Mouse (Mus musculus): ENCODE results near the gene Tmem52. TPM values are rescaled to one million over a fixed set of nuclear protein-coding genes. Genes with fewer than 3 reads are reported as not detected.

Tmem52 gene
- polyA plus RNA-seq, 1 experiment from 2014 or later = 0.72 TPM

GRCm38 (mm10) chr4:155517948-155518517, 49.1 kb downstream of the Tmem52 start:
- Histone ChIP-seq H3K4me2 (ENCODE audit: low read depth, low read length) (no peak overlapping the region), H3K36me3 (ENCODE audit: control insufficient read depth, insufficient read depth, low read length) (peaks cover 7% of the 10 kb centered on the region; the same call in 1 of the 2 replicates), H3K9ac (ENCODE audit: low read length) (no peak overlapping the region), H3K4me3 (ENCODE audit: low read length) (no peak overlapping the region), H3K27ac (ENCODE audit: low read length) (no peak overlapping the region), H3K9me3 (ENCODE audit: control insufficient read depth, low read length) (no peaks in the 10 kb centered on the region), H3K27me3 (ENCODE audit: control insufficient read depth, insufficient read depth, low read depth, low read length) (no peaks in the 10 kb centered on the region), H3K4me1 (replicated peaks; ENCODE audit: control insufficient read depth, insufficient read depth, low read length) (no peaks in the 10 kb centered on the region)
- WGBS = 79% methylated on average over 7 of the region's 7 CpGs
- ATAC-seq (ENCODE audit: low read depth) = no peak

Other genes starting within 250 kb of the Tmem52 start
- gene Ski, start 246.5 kb upstream of the Tmem52 start, polyA plus RNA-seq (2015; fragmentation: Nextera tagmentation; extraction: Ambion mirVana) = 15.8 and 16.7 TPM in 2 replicates
- 78.6 and 79.6 TPM in 2 replicates for gene Faap20, start 219.3 kb upstream of the Tmem52 start, polyA plus RNA-seq (2015; fragmentation: Nextera tagmentation; extraction: Ambion mirVana)
- gene Prkcz, start 107.8 kb upstream of the Tmem52 start, polyA plus RNA-seq (2015; fragmentation: Nextera tagmentation; extraction: Ambion mirVana) = 20.6 and 21.1 TPM in 2 replicates
- 0.08 and 0.16 TPM in 2 replicates for gene Gabrd, start 71.0 kb upstream of the Tmem52 start, polyA plus RNA-seq (2015; fragmentation: Nextera tagmentation; extraction: Ambion mirVana)
- 2.8 and 3.0 TPM in 2 replicates for gene Cfap74, start 59.9 kb upstream of the Tmem52 start, polyA plus RNA-seq (2015; fragmentation: Nextera tagmentation; extraction: Ambion mirVana)
- gene Gnb1, start 22.2 kb downstream of the Tmem52 start, polyA plus RNA-seq (2015; fragmentation: Nextera tagmentation; extraction: Ambion mirVana) = 389 and 455 TPM in 2 replicates
- 71.9 and 76.3 TPM in 2 replicates for gene Nadk, start 93.3 kb downstream of the Tmem52 start, polyA plus RNA-seq (2015; fragmentation: Nextera tagmentation; extraction: Ambion mirVana)
- gene Slc35e2, start 132.3 kb downstream of the Tmem52 start, polyA plus RNA-seq (2015; fragmentation: Nextera tagmentation; extraction: Ambion mirVana) = 5.9 and 6.5 TPM in 2 replicates
- 51.8 and 54.6 TPM in 2 replicates for gene Cdk11b, start 155.7 kb downstream of the Tmem52 start, polyA plus RNA-seq (2015; fragmentation: Nextera tagmentation; extraction: Ambion mirVana)
- gene Gm10563, start 176.3 kb downstream of the Tmem52 start, polyA plus RNA-seq (2015; fragmentation: Nextera tagmentation; extraction: Ambion mirVana) = not detected in 2 replicates
- gene Mmp23, start 184.3 kb downstream of the Tmem52 start, polyA plus RNA-seq (2015; fragmentation: Nextera tagmentation; extraction: Ambion mirVana) = 43.3 and 47.2 TPM in 2 replicates
- gene Mib2, start 200.1 kb downstream of the Tmem52 start, polyA plus RNA-seq (2015; fragmentation: Nextera tagmentation; extraction: Ambion mirVana) = 27.8 and 31.9 TPM in 2 replicates
- 1.3 and 1.4 TPM in 2 replicates for gene Fndc10, start 225.2 kb downstream of the Tmem52 start, polyA plus RNA-seq (2015; fragmentation: Nextera tagmentation; extraction: Ambion mirVana)
- gene Ssu72, start 235.7 kb downstream of the Tmem52 start, polyA plus RNA-seq (2015; fragmentation: Nextera tagmentation; extraction: Ambion mirVana) = 139 and 148 TPM in 2 replicates